Mouse (Mus musculus) stomach, embryonic 16.5 days (tissue): Measurements from ENCODE around the gene Trim62. TPM values are rescaled to one million over a fixed set of nuclear protein-coding genes. Genes with fewer than 3 reads are reported as not detected.
"Not testable (repeated sequence)": the region's sequence is repeated elsewhere in the genome, so short reads cannot be mapped to it uniquely, and the experiment has no call there.

Experiments used
- ATAC-seq: fragments of 200-750 bp; cut with Nextera tagmentation; 2 replicates; pipeline ENCODE4 v1.8.0; 2017; ENCODE audit warnings: moderate number of reproducible peaks, moderate TSS enrichment; ENCODE audit not compliant: insufficient read depth, low FRiP score
- H3K27ac ChIP-seq: fragments of 300-500 bp; sonication (generic); 2 replicates; pipeline ENCODE4 v1.5.1; 2014; ENCODE audit warnings: low read length
- H3K27me3 ChIP-seq: fragments of 300-500 bp; sonication (generic); 2 replicates; pipeline ENCODE4 v1.6.1; 2014; ENCODE audit warnings: low read length, control low read depth, mixed read lengths; ENCODE audit not compliant: control insufficient read depth, insufficient read depth
- H3K36me3 ChIP-seq: fragments of 300-500 bp; sonication (generic); 2 replicates; pipeline ENCODE4 v1.6.1; 2014; ENCODE audit warnings: low read length; ENCODE audit not compliant: control insufficient read depth, insufficient read depth
- H3K4me1 ChIP-seq: fragments of 300-500 bp; sonication (generic); 2 replicates; pipeline ENCODE4 v1.6.1; 2014; ENCODE audit warnings: low read length, control low read depth, mixed read lengths; ENCODE audit not compliant: control insufficient read depth, insufficient read depth
- H3K4me2 ChIP-seq: fragments of 300-500 bp; sonication (generic); 2 replicates; pipeline ENCODE4 v1.6.1; 2014; ENCODE audit warnings: low read depth, low read length, mixed read lengths
- H3K4me3 ChIP-seq: fragments of 300-500 bp; sonication (generic); replicated peaks from 2 replicates; pipeline ENCODE4 v1.5.1; 2014; ENCODE audit warnings: mild to moderate bottlenecking, low read length
- H3K9ac ChIP-seq: fragments of 300-500 bp; sonication (generic); 2 replicates; pipeline ENCODE4 v1.6.1; 2014; ENCODE audit warnings: low read length
- H3K9me3 ChIP-seq: fragments of 300-500 bp; sonication (generic); replicated peaks from 2 replicates; pipeline ENCODE4 v1.6.1; 2016; ENCODE audit warnings: low read length, control low read depth; ENCODE audit not compliant: control insufficient read depth
- WGBS: fragments of 180-500 bp; shearing (Covaris S2); extraction: QIAGEN DNeasy Blood & Tissue Kit; methylation state at CpG from one replicate; pipeline ENCODE4 v1.1.7; 2014; 5-methylcytosine and 5-hydroxymethylcytosine counted together
- polyA plus RNA-seq: library from polyadenylated mRNA; unstranded; fragments of >200 nt; fragmentation: Nextera tagmentation; extraction: Ambion mirVana; gene quantifications from 2 replicates; pipeline ENCODE4 v1.2.1, GENCODE M21; 2015

Trim62 gene
- polyA plus RNA-seq, 1 experiment from 2014 or later: 2.8 TPM

DNA sequence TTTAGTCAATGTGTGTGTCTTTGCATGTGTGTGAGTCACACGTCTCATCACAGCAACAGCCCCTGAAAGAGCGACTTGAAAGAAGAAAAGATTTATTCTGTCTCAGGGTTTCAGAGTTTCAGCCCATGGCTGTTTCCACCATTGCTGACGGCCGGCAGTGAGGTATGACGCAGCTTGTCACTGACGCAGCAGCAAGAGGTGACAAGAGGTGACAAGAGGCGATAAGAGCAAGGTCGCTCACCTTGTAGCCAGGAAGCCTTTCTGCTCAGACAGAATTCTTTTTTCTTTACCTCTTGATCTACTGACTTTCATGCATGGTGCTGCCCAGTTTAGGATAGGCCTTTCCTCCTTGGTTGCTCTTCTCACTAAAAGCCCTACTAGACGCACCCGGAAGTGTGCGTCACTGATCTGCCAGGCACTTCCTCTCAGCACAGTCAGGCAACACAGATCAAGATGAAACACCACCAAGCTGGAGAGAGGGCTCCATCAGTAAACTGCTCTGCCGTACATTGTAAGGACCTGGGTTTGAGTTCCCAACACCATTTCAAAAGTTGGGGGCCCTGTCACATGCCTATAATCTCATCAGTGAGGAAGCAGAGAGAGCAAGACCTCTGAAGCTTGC is 31.0 kb upstream of the Trim62 start:
- 78% methylated on average over 12 of the region's 12 CpGs for WGBS
- Histone ChIP-seq H3K9me3 (no peaks in the 10 kb centered on the region), H3K4me1 (peaks cover 9% of the 10 kb centered on the region; the same call in 1 of the 2 replicates), H3K36me3 (no peaks in the 10 kb centered on the region), H3K9ac (no peak overlapping the region), H3K27me3 (no peaks in the 10 kb centered on the region), H3K4me3 (no peak overlapping the region), H3K27ac (no peak overlapping the region), H3K4me2 (no peak overlapping the region)
- ATAC-seq: no peak

DNA sequence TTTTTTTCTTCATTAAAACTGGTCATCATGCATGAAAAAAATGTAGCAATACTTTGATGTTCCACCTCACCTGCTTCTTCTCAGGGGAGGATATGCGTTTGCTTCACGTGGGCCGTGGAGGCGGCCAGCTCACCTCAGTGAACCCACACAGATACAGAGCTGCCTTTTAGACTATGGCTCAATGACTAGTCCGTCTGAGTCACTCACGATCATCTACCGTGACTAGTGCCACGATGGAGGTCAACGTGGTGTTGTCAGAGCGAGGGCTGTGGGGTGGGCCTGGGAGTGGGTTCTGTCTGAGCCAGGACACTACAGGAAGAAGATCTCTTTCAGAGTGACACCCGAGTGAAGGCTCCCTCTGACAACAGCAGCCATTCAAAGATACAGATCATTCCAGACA is 30.3 kb upstream of the Trim62 start:
- no peak for ATAC-seq
- Histone ChIP-seq H3K27me3 (no peaks in the 10 kb centered on the region), H3K9ac (no peak overlapping the region), H3K36me3 (no peaks in the 10 kb centered on the region), H3K4me3 (no peak overlapping the region), H3K27ac (no peak overlapping the region), H3K4me1 (peaks cover 10% of the 10 kb centered on the region; the same call in 1 of the 2 replicates), H3K4me2 (no peak overlapping the region), H3K9me3 (no peaks in the 10 kb centered on the region)
- WGBS: 86% methylated on average over 11 of the region's 11 CpGs

DNA sequence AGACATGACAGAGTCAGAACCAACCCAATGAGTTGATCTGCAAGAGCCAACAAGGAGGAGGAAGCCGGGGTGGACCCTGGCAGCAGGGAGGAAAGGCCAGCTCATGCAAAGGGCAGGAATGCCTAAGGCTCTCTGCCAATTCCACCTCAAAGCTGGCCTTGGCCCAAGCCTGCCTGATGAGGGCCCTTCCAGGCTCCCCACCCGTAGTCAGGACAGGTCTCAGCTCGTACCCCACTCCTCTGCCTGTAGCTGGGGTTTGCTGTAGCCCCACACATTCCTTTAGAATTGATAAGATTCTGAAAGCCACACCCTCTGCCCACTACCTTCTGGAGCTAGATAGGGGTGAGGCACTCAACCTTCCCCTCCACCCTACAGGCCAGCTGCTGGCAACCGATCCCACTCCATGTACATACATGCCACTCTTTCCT is 27.8 kb upstream of the Trim62 start:
- H3K4me2 ChIP-seq: no peak overlapping the region
- no peak overlapping the region for H3K4me3 ChIP-seq

GRCm38 (mm10) chr4:128857212-128857611 is 26.2 kb upstream of the Trim62 start:
- Histone ChIP-seq H3K27me3 (no peaks in the 10 kb centered on the region), H3K4me3 (no peak overlapping the region), H3K9me3 (0 out of 2 replicates have a peak, but pooled peaks cover 4% of the 10 kb centered on the region), H3K36me3 (no peaks in the 10 kb centered on the region), H3K4me2 (no peak overlapping the region), H3K4me1 (peaks cover 10% of the 10 kb centered on the region; the same call in 1 of the 2 replicates), H3K9ac (no peak overlapping the region), H3K27ac (no peak overlapping the region)
- 35% methylated on average over 2 of the region's 2 CpGs for WGBS
- ATAC-seq: no peak

More for the DNA sequence above, 27.8 kb upstream of the Trim62 start:
- peak; percentile 88 for ATAC-seq
- H3K27me3 ChIP-seq: no peaks in the 10 kb centered on the region
- H3K9ac ChIP-seq: no peak overlapping the region
- peak overlapping the region; percentile 84 for H3K27ac ChIP-seq
- 53% methylated on average over 4 of the region's 4 CpGs for WGBS
- H3K36me3 ChIP-seq: no peaks in the 10 kb centered on the region
- 0 out of 2 replicates have a peak, but pooled peaks cover 4% of the 10 kb centered on the region for H3K9me3 ChIP-seq
- H3K4me1 ChIP-seq: peaks cover 10% of the 10 kb centered on the region; the same call in 1 of the 2 replicates

DNA sequence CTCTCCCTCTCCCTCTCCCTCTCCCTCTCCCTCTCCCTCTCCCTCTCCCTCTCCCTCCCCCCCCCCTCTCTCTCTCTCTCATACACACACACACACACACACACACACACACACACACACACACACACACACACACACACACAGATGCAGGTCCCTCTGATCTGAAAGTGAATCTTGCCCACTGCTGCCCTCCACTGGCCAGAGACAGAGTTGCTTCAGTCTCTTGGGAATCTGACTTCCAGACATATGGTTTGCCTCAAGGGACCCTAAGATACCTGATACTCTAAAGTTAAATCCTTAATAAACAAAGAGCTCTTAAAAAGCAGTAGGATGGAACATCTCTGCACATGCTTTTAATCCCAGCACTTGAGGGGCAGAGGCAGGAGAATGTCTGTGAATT is 25.2 kb upstream of the Trim62 start:
- not testable (repeated sequence) for H3K27ac ChIP-seq, H3K36me3 ChIP-seq, H3K4me3 ChIP-seq, H3K4me2 ChIP-seq, H3K9me3 ChIP-seq, H3K27me3 ChIP-seq, H3K9ac ChIP-seq, ATAC-seq
- H3K4me1 ChIP-seq: peaks cover 10% of the 10 kb centered on the region; the same call in 1 of the 2 replicates

- Histone ChIP-seq H3K27me3 (no peaks in the 10 kb centered on the region), H3K4me1 (peaks cover 10% of the 10 kb centered on the region; the same call in 1 of the 2 replicates), H3K9ac (no peak overlapping the region), H3K4me3 (no peak overlapping the region), H3K4me2 (no peak overlapping the region), H3K36me3 (no peaks in the 10 kb centered on the region), H3K9me3 (0 out of 2 replicates have a peak, but pooled peaks cover 4% of the 10 kb centered on the region), H3K27ac (no peak overlapping the region)
- 64% methylated on average over 4 of the region's 4 CpGs for WGBS
- no peak for ATAC-seq
These were observed 24.5 kb upstream of the Trim62 start for GRCm38 (mm10) chr4:128858878-128859277.

- Histone ChIP-seq H3K9ac (no peak overlapping the region), H3K4me1 (no peaks in the 10 kb centered on the region), H3K9me3 (no peaks in the 10 kb centered on the region), H3K4me3 (no peak overlapping the region), H3K36me3 (no peaks in the 10 kb centered on the region), H3K27ac (no peak overlapping the region), H3K4me2 (no peak overlapping the region), H3K27me3 (no peaks in the 10 kb centered on the region)
- WGBS: 45% methylated on average over 19 of the region's 19 CpGs
- ATAC-seq: no peak
These were observed 10.4 kb upstream of the Trim62 start for GRCm38 (mm10) chr4:128872992-128873391.

DNA sequence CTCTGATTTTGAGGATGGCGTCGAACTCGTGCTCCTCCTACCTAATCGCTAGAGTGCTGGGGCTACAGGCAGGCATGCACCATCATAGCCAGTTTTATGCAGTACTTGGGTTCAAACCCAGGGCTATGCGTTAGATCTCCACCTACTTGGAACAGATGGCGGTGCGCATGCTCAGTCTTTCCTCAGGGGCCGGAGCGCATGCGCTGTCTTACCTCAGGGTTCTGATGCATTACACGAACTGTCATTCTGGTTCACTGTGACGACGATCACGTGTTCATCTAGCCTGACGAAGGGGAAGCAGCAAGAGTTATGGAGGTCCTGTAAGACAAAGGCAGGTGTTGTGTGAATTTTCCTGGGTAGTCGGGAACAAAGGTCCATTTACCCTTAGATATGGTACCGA is 9.3 kb upstream of the Trim62 start:
- Histone ChIP-seq H3K27me3 (no peaks in the 10 kb centered on the region), H3K4me2 (no peak overlapping the region), H3K27ac (no peak overlapping the region), H3K9me3 (no peaks in the 10 kb centered on the region), H3K4me3 (no peak overlapping the region), H3K9ac (no peak overlapping the region), H3K4me1 (peaks cover 2% of the 10 kb centered on the region), H3K36me3 (no peaks in the 10 kb centered on the region)
- 92% methylated on average over 17 of the region's 17 CpGs for WGBS
- no peak for ATAC-seq

DNA sequence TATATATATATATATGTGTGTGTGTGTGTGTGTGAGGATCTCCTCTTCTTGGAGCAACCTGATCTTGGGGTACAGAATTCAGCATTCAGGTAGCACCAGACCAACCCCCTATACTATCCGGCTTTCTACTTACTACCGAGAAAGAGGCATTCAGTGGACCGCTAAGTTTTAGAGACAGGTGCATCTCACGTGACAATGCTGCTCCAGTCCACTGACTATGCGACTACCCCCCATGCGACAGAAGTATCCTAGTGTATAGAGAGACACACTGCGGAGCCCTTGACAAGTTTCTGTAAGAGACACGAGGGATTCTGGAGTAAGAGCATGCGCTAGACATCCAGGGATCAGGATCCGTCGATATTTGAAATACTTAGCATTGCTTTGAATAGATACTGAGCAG is 7.9 kb upstream of the Trim62 start:
- no peak overlapping the region for H3K4me3 ChIP-seq
- H3K27me3 ChIP-seq: no peaks in the 10 kb centered on the region
- H3K9me3 ChIP-seq: no peaks in the 10 kb centered on the region; the same call in 1 of the 2 replicates
- WGBS: 88% methylated on average over 11 of the region's 11 CpGs
- no peak overlapping the region for H3K27ac ChIP-seq
- no peak overlapping the region for H3K9ac ChIP-seq
- ATAC-seq: no peak
- H3K4me1 ChIP-seq: peaks cover 6% of the 10 kb centered on the region
- no peaks in the 10 kb centered on the region for H3K36me3 ChIP-seq
- H3K4me2 ChIP-seq: no peak overlapping the region
